Mouse (Mus musculus): ENCODE data around the gene Eno3.

Eno3 gene

GRCm38 (mm10) chr11:70656964-70657363 lies at the start of gene Eno3:
TSS of gene Eno3 (plus strand) at chr11:70657202.
- DNase-seq (ENCODE audit: extremely low spot score, low read depth, low spot score) = no peak

DNA sequence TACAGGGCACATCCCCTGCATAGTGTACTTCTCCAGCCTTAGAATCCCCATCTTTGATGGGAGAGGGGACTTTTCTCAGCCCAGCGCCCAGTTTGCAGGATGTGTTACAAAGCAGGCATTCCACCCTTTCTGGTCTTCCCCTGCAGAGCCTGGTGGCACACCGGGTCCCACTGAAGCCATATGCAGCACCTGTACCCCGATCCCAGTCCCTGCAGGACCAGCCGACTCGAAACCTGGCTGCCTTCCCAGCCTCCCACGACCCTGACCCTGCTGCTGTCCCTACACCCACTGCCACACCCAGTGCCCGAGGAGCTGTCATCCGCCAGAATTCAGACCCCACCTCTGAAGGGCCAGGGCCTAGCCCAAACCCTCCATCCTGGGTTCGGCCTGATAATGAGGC lies 49.4 kb upstream of the Eno3 start:
- DNase-seq (ENCODE audit: extremely low spot score, low read depth, low spot score) = no peak

DNA sequence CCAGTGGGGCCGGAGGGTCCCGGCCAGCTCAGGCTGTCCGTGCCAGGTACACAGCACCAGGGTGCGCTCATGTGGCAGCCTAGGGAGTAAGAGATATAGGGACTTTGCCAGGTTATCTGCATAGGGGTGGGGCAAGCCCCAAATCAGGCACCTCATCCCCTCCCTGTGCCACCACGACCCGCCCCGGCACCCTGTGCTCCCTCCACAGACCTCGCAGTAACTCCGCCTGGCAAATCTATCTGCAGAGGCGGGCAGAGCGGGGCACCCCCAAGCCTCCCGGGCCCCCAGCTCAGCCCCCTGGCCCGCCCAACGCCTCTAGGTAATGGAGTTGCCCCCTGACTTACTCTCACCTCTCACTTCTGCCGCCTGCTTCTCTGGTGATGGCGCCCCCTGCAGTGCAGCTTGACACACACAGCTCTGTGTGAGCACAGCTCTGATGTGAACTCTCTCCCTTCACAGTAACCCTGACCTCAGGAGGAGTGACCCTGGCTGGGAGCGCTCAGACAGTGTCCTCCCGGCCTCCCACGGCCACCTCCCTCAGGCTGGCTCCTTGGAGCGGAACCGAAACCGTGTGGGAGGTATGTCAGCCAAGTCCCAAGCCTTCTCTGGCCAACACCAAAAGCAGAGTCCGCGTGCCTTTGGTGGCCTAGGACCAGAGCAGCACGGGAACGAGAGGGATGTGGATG lies 48.5 kb upstream of the Eno3 start:
- DNase-seq (ENCODE audit: extremely low spot score, low read depth, low spot score) = no peak

DNA sequence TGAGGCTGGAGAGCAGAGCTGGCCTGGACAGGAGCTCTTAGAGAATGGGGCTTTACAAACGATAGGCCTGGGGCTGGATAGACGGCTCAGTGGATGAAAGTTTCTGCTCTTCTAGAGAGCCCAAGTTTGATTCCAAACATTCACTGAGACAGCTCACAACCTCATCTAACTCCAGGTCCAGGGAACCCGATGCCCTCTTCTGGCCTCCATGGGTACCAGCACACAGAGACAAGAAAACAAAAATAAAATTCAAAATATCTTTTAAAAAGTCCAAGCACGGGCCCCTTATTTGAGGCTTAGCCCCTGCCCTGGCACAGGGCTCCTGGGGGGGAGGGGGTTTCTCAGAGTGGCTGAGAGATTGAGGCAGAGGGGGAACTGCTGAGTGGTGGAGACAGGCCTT lies 46.2 kb upstream of the Eno3 start:
- no peak for DNase-seq (ENCODE audit: extremely low spot score, low read depth, low spot score)

DNA sequence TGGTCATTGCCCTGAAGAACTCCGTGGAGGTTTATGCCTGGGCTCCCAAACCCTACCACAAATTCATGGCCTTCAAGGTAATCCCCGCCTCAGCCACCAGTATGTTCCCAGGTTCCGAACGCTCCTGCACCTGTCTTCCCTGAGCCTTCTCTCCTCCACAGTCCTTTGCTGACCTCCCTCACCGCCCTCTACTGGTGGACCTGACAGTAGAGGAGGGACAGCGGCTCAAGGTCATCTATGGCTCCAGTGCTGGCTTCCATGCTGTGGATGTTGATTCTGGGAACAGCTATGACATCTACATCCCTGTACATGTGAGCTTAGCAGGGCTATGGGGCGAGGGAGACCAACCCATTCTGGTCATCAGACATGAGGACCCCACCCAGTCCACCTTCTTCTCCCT lies 44.5 kb upstream of the Eno3 start:
- DNase-seq (ENCODE audit: extremely low spot score, low read depth, low spot score) = no peak

DNA sequence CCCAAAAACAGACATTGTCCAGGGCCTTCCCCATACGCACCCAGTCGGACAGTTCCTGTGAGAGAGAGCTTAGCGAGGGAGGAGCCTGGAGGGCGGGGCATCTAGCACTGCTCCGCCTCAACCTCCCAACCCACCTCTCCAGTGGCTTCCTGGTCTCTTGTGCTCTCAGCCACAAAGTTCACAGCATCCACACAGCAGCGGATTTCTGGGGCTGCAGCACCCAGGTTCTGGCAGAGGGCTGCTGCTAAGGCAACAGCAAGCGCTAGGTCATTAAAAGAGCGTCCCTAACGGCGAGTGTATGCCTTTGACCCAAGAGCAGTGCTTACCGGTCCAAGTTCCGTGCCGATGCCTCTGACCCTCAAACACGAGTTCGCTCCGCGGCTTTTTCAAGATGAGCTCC lies 41.9 kb upstream of the Eno3 start:
- DNase-seq (ENCODE audit: extremely low spot score, low read depth, low spot score) = no peak

GRCm38 (mm10) chr11:70615516-70616093 lies 41.4 kb upstream of the Eno3 start, which contains the start of gene 4930544D05Rik:
TSS of gene 4930544D05Rik (plus strand) at chr11:70615848.
- no peak for DNase-seq (ENCODE audit: extremely low spot score, low read depth, low spot score)

DNA sequence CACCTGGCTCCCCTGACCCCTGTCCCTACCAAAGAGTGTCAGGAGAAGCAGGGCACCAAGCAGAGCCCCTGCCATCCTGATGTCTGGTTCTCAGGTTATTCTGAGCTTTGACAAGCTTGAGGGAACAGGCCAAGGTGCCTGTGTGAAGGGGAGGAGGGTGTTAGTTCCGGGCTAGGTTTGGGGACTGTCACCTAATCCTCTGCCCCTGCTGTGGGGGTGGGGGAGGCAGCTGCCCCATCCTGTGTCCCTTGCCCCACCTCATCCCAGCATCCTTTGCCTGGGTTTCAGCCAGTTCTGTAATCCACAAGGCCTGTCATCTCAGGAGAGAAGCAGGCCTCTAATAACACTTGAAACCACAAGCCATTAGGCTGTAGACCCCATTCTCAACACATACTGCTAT lies 37.9 kb upstream of the Eno3 start, which contains the start of gene Chrne:
Chrne (minus strand) TSS at position 116 of the 400 bp plus-strand sequence.
- DNase-seq (ENCODE audit: extremely low spot score, low read depth, low spot score) = no peak

DNA sequence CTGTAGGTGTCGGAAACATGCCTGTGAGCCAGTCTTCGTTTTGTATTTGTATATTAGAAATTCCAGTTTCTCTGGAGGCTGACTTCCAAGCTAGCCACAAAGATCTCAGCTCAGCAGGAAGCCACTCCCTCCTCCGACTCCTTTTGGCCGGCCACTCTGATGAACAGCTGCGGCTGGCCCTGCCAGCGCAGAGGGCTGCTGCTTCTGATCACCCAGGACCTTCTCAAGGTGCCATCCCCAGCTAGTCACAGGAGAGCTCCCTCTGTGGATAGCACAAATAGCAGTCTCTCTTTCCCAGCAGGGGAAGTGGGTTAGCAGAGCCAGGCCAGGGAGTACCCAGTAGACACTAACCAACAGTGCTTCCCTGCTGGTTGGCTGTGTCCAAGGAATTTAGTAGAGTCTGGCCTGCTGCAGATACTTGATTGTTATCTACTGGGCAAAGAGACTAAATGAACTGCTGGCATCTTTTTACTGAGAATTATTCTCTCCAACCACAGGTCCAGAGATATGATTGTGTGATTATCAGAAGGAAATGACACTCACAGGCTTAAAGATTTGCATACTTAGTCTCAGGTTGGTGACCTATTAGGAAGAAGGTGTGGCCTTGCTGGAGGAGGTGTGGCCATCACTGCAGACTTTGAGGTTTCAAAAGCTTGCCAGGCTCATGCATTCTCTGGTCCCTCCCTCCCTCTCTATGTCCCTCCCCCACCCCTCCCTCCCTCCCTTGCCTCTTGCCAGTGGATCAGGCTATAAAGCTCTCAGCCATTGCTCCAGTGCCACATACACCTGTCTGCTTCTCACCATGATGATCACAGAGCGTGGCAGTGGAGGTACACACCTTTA lies 34.8 kb upstream of the Eno3 start:
- no peak for DNase-seq (ENCODE audit: extremely low spot score, low read depth, low spot score)

DNA sequence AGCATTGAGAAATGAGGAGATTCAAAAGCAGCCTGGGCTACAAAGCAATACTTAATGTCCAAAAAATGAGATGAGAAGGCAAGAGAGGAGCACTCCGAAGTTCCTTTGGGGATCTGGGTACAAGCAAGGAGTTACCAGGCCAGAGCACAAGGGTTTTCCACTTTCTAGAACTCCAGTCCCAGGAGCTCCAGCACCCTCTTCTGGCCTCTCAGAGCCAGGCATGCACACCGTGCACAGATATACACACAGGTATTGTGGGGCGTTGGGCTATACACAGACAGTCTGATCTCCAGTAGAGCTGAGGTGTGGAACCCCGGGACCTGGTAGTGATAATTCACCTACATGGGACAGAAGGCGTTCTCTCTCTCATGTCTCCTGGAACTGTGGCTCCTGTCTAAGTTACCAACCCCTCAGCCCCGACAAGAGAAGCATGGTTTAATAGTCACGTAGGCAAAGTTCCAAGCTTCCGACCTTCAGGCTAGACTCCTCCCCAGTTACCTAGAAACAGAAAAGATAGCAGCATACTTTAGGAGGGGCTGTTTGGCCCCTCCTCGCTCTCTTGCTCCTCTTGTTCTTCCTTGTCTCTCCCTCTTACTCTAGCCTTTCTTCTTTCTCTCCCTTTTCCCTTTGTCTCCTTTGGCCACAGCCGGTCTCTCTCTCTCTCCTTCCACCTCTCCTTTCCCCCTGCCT lies 33.8 kb upstream of the Eno3 start:
- DNase-seq (ENCODE audit: extremely low spot score, low read depth, low spot score) = no peak

- DNase-seq (ENCODE audit: extremely low spot score, low read depth, low spot score) = no peak
Measured at GRCm38 (mm10) chr11:70625473-70625872, 31.5 kb upstream of the Eno3 start.

DNA sequence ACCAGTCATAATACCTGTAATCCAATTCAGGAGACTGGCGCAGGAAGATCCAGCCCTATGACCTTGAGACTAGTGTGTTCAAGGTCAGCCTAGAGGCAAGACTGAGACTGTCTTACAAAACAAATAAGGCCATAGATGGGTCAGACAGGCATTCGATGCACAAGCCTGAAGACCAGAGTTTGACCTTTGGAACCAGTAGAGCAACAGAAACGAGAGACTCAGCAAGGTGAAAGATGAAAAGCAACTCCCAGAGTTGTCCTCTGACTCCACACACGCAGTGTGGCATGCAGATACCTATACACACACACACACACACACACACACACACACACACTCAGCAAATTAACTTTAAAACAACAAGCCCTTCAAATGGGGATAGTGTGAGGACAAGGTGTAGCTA lies 30.1 kb upstream of the Eno3 start:
- DNase-seq (ENCODE audit: extremely low spot score, low read depth, low spot score) = no peak

DNA sequence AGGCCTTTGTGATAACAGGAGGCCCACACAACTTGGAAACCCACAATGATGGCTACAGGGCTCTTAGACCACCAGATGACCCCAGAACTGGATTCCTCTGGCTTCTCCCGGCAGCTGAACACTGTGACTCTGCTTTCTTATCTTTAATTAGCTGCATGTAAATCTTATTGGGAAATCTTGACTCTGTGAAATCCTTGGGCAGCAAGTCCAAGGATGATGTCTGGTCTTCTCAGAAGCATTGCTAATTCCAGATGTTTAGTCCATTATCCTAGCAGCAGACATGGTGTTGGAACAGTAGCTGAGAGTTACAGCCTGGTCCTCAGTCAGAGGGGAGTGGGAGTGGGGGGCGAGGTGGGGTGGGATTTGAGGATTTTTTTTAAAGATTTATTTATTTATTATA lies 28.6 kb upstream of the Eno3 start:
- DNase-seq (ENCODE audit: extremely low spot score, low read depth, low spot score) = no peak

- no peak for DNase-seq (ENCODE audit: extremely low spot score, low read depth, low spot score)
Measured at GRCm38 (mm10) chr11:70629557-70629956, 27.4 kb upstream of the Eno3 start.

- DNase-seq (ENCODE audit: extremely low spot score, low read depth, low spot score) = no peak
Measured at GRCm38 (mm10) chr11:70630129-70630528, 26.9 kb upstream of the Eno3 start.

GRCm38 (mm10) chr11:70635601-70636000 lies 21.4 kb upstream of the Eno3 start:
- DNase-seq (ENCODE audit: extremely low spot score, low read depth, low spot score) = no peak

DNA sequence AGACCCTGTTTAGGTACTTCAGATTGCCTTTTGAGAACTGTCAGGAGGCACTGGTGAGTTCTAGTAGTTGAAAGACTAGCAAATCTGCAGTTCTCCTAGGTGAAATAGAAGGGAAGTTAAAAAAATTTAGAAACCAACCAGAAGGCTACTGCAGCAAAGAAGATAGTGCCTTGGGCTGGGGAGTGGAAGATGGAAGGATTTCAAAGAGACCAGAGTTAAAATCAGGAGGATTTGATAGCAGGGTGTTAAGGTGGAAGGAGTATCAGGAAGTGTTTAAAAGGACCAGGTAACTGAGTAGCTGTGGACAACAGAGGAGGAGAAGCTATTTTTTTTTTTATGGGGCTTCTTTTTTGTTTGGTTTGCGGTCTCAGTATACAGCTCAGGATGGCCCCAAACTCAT lies 19.2 kb upstream of the Eno3 start:
- no peak for DNase-seq (ENCODE audit: extremely low spot score, low read depth, low spot score)

GRCm38 (mm10) chr11:70638293-70638692 lies 18.7 kb upstream of the Eno3 start:
- DNase-seq (ENCODE audit: extremely low spot score, low read depth, low spot score) = no peak

DNA sequence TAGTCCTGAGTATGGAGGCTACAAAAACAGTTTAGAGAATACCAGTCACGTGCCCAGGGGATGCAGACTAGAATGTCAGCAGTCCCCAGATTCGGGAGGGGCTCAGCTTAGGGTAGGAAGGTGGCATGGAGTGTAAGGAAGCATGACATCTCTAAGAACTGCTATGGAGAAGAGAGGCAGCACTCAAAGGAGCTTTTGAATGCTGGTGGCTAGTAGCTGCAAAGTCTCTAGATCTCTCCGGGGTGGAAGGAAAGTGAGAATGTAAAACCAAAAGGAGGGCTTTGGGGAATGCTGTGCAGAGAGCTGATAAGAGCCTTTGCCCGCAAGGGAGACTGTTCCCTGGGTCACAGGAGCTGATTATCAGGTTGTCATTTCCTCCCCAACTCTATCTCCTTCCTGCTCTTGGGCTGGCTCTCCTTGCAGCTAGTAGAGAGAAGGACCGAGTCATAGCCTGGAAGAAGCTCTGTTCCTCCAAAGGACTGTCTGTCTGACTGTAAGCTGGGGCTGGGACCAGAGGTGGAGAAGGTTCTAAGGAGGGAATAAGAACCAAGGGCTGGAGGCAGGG lies 18.2 kb upstream of the Eno3 start, which contains the start of gene Gp1ba:
Gp1ba (plus strand) TSS at position 409 of the 565 bp plus-strand sequence.
- DNase-seq (ENCODE audit: extremely low spot score, low read depth, low spot score) = no peak

- DNase-seq (ENCODE audit: extremely low spot score, low read depth, low spot score) = no peak
Measured at GRCm38 (mm10) chr11:70639976-70640375, 17.0 kb upstream of the Eno3 start.

DNA sequence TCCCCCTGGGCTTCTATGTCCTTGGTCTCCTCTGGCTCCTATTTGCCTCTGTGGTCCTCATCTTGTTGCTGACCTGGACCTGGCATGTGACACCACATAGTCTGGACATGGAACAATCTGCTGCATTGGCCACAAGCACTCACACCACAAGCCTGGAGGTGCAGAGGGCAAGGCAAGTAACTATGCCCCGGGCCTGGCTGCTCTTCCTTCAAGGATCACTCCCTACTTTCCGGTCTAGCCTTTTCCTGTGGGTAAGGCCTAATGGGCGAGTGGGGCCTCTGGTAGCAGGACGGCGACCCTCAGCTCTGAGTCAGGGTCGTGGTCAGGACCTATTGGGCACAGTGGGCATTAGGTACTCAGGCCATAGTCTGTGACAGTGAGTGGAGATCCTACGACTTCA lies 15.8 kb upstream of the Eno3 start:
- no peak for DNase-seq (ENCODE audit: extremely low spot score, low read depth, low spot score)

Measured in hindlimb bud, embryonic 11.5 days (tissue).